Mouse (Mus musculus) left cerebral cortex, postnatal 10 days (tissue): ENCODE results near the gene Zbtb38. TPM values are rescaled to one million over a fixed set of nuclear protein-coding genes. Genes with fewer than 3 reads are reported as not detected.

Source experiments
- DNase-seq, 2 experiments: peaks; one replicate each; pipeline ENCODE4 v3.0.0; 2021 to 2022; ENCODE audit warnings: low spot score in 2 of 2, mixed read lengths in 1 of 2; ENCODE audit errors: extremely low spot score in 1 of 2
- intact Hi-C: fragments of 180-260 bp; cut with DNase I; formaldehyde crosslinking; loops from one replicate; pipeline ENCODE4 v1.15.1; 2025
- total RNA-seq, 2 experiments: library from RNA; stranded (reverse); gene quantifications; 2 replicates each; pipeline ENCODE4 v1.2.3; 2021

The Zbtb38 gene
- total RNA-seq, 2 experiments from 2014 or later, result 44.6 to 47.5 TPM

DNA sequence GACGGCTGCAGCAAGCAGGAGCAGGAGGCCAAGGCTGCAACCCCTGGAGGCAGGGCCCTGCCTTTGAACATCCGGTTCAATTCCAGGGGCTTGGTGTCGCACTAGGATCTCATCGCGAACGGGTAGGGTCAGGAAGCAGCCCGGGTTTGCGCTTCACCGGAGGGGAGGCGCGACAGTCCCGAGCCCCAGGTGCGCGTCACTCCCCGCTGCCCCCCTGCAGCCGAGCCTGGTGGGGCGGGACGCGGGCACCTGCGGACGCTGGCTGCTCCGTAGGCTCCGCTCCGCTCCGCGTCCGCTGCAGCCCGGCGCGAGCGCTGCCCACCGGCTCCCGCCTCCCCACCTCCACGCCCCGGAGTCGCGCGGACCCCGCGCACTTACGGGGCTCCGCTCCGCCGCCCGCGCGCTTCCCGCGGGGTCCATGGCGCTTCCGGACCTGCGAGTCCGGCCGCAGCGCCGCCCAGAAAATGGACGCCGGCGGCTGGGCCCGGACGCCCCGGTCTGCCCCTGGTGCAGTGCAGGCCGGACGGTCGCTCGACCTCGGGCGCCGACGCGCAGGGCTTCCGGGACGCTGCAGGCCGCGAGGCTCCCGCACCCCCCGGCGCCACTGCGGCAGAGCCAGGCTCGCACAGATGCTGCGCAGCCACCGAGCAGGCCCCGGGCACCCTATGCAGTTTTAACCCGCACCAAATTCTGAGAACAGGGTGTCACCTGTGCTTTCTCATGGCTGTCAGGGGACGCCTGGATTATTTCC lies 33.0 kb downstream of the Zbtb38 start:
- DNase-seq, result peak in 1 of 2 experiments; percentile 85
- intact Hi-C loops, result no loop called here

- intact Hi-C loops, result no loop called here
- no peak for DNase-seq
Measured at GRCm38 (mm10) chr9:96718888-96719287, 33.7 kb downstream of the Zbtb38 start.

- intact Hi-C loops, result no loop called here
- no peak for DNase-seq
Measured at GRCm38 (mm10) chr9:96718402-96718798, 34.2 kb downstream of the Zbtb38 start.

GRCm38 (mm10) chr9:96717698-96718401 lies 34.8 kb downstream of the Zbtb38 start:
- no peak for DNase-seq
- intact Hi-C loops, result no loop called here

GRCm38 (mm10) chr9:96716735-96717444 lies 35.7 kb downstream of the Zbtb38 start:
- no peak for DNase-seq
- intact Hi-C loops, result no loop called here

- intact Hi-C loops, result no loop called here
- no peak for DNase-seq
Measured at GRCm38 (mm10) chr9:96716136-96716535, 36.5 kb downstream of the Zbtb38 start.

DNA sequence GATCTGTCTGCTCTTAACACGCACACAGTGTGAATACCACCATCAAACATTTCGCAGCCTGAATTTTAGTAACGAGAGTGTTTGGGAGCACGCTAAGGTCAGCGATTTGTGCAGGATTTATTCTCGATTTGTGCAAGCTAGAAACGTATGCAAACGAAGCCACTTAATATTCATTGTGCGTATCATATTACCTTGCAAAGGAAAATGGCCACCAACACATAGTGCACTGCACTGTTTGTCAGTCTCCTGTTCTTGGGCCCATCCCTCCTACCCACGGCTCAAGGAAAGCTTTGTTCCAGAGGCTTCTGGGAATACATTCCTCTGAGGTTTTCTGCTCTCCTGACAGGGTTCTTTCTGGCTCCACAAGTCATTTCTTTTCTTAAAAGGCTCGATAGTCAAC lies 37.5 kb downstream of the Zbtb38 start:
- DNase-seq, result no peak
- intact Hi-C loops, result no loop called here

DNA sequence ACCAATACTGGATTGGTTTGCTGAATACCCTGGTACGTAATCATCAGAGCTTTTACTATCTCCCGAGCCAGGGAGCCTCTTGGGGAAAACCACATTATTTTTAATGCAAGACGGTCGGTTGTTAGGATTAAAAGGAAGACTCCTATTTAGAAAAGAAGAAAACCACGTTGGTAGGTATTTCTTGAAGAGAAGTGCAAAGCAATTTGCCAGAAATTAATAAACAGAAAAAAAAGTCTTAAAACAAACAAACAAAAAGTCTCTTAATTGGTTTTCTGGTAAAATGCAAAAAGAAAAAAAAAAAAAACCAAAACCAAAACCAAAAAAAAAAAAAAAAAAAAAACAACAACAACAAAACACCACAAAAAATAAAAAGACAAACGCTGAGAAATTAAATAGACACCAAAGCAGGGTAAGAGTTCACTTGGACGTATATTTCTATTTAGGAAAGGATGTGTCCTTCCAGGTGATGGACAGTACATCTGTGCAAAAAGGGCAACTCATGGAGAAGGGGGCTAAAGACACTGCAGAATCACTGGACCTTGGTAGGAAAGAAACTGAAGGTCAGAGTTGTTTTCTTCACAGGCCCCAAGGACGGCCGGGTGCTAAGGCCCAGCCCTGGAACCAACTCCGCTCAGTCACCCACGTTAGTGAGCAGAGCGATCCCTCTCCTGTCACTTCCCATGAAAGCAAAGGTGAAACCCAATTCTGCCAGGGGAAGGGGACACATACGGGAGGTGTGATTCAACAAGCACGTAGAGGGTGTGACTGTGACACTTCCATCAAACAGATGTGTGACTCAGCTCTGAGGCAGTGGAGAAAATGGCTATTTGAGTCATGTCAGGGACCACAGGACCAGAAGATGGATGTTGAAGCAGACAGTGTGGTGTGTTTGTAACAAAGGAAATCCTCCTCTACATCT lies 38.9 kb downstream of the Zbtb38 start:
- no peak for DNase-seq
- intact Hi-C loops, result no loop called here

- intact Hi-C loops, result no loop called here
- peak in 1 of 2 experiments; percentile 58 for DNase-seq
Measured at GRCm38 (mm10) chr9:96712758-96713471, 39.7 kb downstream of the Zbtb38 start.

- intact Hi-C loops, result no loop called here
- no peak for DNase-seq
Measured at GRCm38 (mm10) chr9:96712045-96712444, 40.6 kb downstream of the Zbtb38 start.

GRCm38 (mm10) chr9:96710241-96710946 lies 42.2 kb downstream of the Zbtb38 start:
- no peak for DNase-seq
- intact Hi-C loops, result no loop called here

- intact Hi-C loops, result no loop called here
- DNase-seq, result no peak
Measured at GRCm38 (mm10) chr9:96708905-96709304, 43.7 kb downstream of the Zbtb38 start.

- intact Hi-C loops, result no loop called here
- DNase-seq, result peak in 1 of 2 experiments; percentile 9
Measured at GRCm38 (mm10) chr9:96707964-96708363, 44.7 kb downstream of the Zbtb38 start.

GRCm38 (mm10) chr9:96705576-96706285 lies 46.9 kb downstream of the Zbtb38 start:
- DNase-seq, result peak in 1 of 2 experiments; percentile 87
- intact Hi-C loops, result no loop called here

- no peak for DNase-seq
- intact Hi-C loops, result no loop called here
Measured at GRCm38 (mm10) chr9:96704935-96705334, 47.7 kb downstream of the Zbtb38 start.

DNA sequence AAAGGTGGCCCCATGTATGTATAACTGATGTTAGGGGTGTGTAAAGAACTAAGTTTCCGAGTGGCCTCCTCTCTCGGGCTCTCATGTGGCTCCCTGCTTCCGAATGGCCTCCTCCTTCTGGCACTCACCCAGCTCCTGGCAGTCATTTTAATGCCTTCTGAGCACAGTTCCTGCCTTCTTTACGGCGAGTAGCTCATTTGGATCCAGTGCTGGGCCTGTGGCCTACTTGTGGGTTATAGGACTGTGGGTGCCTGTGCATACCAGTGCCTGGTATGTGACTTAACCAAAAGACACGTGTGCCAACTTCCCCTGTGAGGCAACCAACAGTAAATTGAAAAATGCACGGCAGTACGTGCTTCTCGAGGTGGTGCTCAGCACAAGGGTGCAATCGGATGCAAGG lies 50.7 kb downstream of the Zbtb38 start:
- no peak for DNase-seq
- intact Hi-C loops, result no loop called here
